Mouse (Mus musculus) liver, postnatal 0 days (tissue): ENCODE results near the gene Siah1a. TPM values are rescaled to one million over a fixed set of nuclear protein-coding genes. Genes with fewer than 3 reads are reported as not detected.

Source experiments
- ATAC-seq: fragments of 200-750 bp; cut with Nextera tagmentation; 2 replicates; pipeline ENCODE4 v1.8.0; 2017; ENCODE audit warnings: mild to moderate bottlenecking, moderate library complexity
- DNase-seq: peaks from one replicate; pipeline ENCODE4 v3.0.0-alpha.2; 2016
- H3K27ac ChIP-seq: fragments of 300-500 bp; sonication (generic); 2 replicates; pipeline ENCODE4 v1.5.1; 2014; ENCODE audit warnings: antibody characterized with exemption, moderate library complexity, mild to moderate bottlenecking, low read depth
- H3K27me3 ChIP-seq: fragments of 300-500 bp; sonication (generic); 2 replicates; pipeline ENCODE4 v1.6.1; 2014; ENCODE audit warnings: low read length, control low read depth, mixed read lengths; ENCODE audit not compliant: insufficient read depth
- H3K36me3 ChIP-seq: fragments of 300-500 bp; sonication (generic); replicated peaks from 2 replicates; pipeline ENCODE4 v1.6.1; 2014; ENCODE audit warnings: mild to moderate bottlenecking, control low read depth, low read length, moderate library complexity, mixed read lengths; ENCODE audit not compliant: insufficient read depth
- H3K4me1 ChIP-seq: fragments of 300-500 bp; sonication (generic); 2 replicates; pipeline ENCODE4 v1.6.1; 2014; ENCODE audit warnings: antibody characterized with exemption, mild to moderate bottlenecking, control low read depth; ENCODE audit not compliant: insufficient read depth
- H3K4me2 ChIP-seq: fragments of 300-500 bp; sonication (generic); 2 replicates; pipeline ENCODE4 v1.6.1; 2014; ENCODE audit warnings: low read depth, mild to moderate bottlenecking, low read length, moderate library complexity, mixed read lengths
- H3K4me3 ChIP-seq: fragments of 300-500 bp; sonication (generic); 2 replicates; pipeline ENCODE4 v1.5.1; 2014; ENCODE audit warnings: low read depth, low read length
- H3K9ac ChIP-seq: fragments of 300-500 bp; sonication (generic); replicated peaks from 2 replicates; pipeline ENCODE4 v1.6.1; 2014; ENCODE audit warnings: mild to moderate bottlenecking, moderate library complexity
- H3K9me3 ChIP-seq: fragments of 300-500 bp; sonication (generic); 2 replicates; pipeline ENCODE4 v1.6.1; 2016; ENCODE audit warnings: mild to moderate bottlenecking, control low read depth, low read length, mixed read lengths
- CTCF ChIP-seq: sonication (generic); IDR thresholded peaks from 2 replicates; pipeline ENCODE4 v1.5.1; 2016; ENCODE audit warnings: antibody characterized with exemption, low read depth
- EP300 ChIP-seq: IDR thresholded peaks from 2 replicates; pipeline ENCODE4 v1.6.1; 2016; ENCODE audit warnings: antibody characterized with exemption, low read depth, mild to moderate bottlenecking
- WGBS: fragments of 180-500 bp; shearing (Covaris S2); extraction: QIAGEN DNeasy Blood & Tissue Kit; methylation state at CpG from one replicate; pipeline ENCODE4 v1.1.7; 2014; ENCODE audit not compliant: insufficient replicate concordance; 5-methylcytosine and 5-hydroxymethylcytosine counted together
- polyA plus RNA-seq: library from polyadenylated mRNA; unstranded; fragments of >200 nt; fragmentation: Nextera tagmentation; extraction: Ambion mirVana; gene quantifications from 2 replicates; pipeline ENCODE4 v1.2.1, GENCODE M21; 2015

Siah1a gene
- polyA plus RNA-seq, 1 experiment from 2014 or later: 11.7 TPM

GRCm38 (mm10) chr8:86728224-86728950, 17.3 kb downstream of the Siah1a start:
- TF ChIP-seq CTCF (no peak), EP300 (no peak)
- Histone ChIP-seq H3K4me2 (no peak overlapping the region), H3K27ac (no peak overlapping the region), H3K9ac (no peak overlapping the region), H3K4me3 (no peak overlapping the region), H3K4me1 (peaks cover 20% of the 10 kb centered on the region), H3K27me3 (no peaks in the 10 kb centered on the region), H3K9me3 (no peaks in the 10 kb centered on the region), H3K36me3 (peaks cover 7% of the 10 kb centered on the region; the same call in 1 of the 2 replicates)
- DNase-seq (no peak), ATAC-seq (no peak)
- WGBS: 68% methylated on average over 19 of the region's 19 CpGs

- Histone ChIP-seq H3K4me1 (peaks cover 20% of the 10 kb centered on the region), H3K4me2 (no peak overlapping the region), H3K4me3 (no peak overlapping the region), H3K27me3 (no peaks in the 10 kb centered on the region), H3K9me3 (no peaks in the 10 kb centered on the region), H3K27ac (no peak overlapping the region), H3K9ac (no peak overlapping the region), H3K36me3 (peaks cover 10% of the 10 kb centered on the region; the same call in 1 of the 2 replicates)
- WGBS: 62% methylated on average over 6 of the region's 6 CpGs
- ATAC-seq (no peak), DNase-seq (no peak)
- TF ChIP-seq EP300 (no peak), CTCF (no peak)
These were observed 18.8 kb downstream of the Siah1a start for GRCm38 (mm10) chr8:86726959-86727358.

DNA sequence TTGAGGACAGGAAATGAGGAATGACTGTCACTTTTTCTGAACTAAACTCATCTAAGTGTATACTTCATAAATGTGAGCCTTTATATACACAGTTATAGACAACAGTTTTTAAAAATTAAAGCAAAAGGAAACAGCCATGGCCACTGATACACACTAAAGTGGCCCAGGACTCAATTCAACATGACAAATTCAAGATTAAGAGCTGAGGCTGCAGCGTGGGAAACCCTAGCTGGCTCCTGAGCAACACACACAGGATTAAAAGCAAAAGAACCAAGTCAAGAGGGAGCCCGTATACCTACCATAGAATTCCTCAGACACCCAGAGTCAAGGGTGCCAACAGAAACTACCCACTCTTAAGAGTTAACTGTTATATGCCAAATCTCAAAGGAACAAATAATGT, 24.2 kb downstream of the Siah1a start:
- DNase-seq (no peak), ATAC-seq (no peak)
- H3K4me1 ChIP-seq: no peaks in the 10 kb centered on the region; the same call in 1 of the 2 replicates
- H3K4me3 ChIP-seq: no peak overlapping the region
- H3K27me3 ChIP-seq: no peaks in the 10 kb centered on the region
- no peaks in the 10 kb centered on the region for H3K9me3 ChIP-seq
- H3K27ac ChIP-seq: no peak overlapping the region
- TF ChIP-seq EP300 (no peak), CTCF (no peak)
- WGBS: 80% methylated on average over 2 of the region's 2 CpGs
- no peak overlapping the region for H3K4me2 ChIP-seq
- H3K36me3 ChIP-seq: peaks cover 38% of the 10 kb centered on the region
- H3K9ac ChIP-seq: no peak overlapping the region

GRCm38 (mm10) chr8:86720756-86721459, 24.8 kb downstream of the Siah1a start:
- Histone ChIP-seq H3K36me3 (peaks cover 41% of the 10 kb centered on the region), H3K27me3 (no peaks in the 10 kb centered on the region), H3K9ac (no peak overlapping the region), H3K4me2 (no peak overlapping the region), H3K4me1 (no peaks in the 10 kb centered on the region), H3K4me3 (no peak overlapping the region), H3K9me3 (no peaks in the 10 kb centered on the region), H3K27ac (no peak overlapping the region)
- DNase-seq (no peak), ATAC-seq (no peak)
- peak; percentile 47 for TF ChIP-seq CTCF
- no peak for TF ChIP-seq EP300
- WGBS: 83% methylated on average over 6 of the region's 6 CpGs

GRCm38 (mm10) chr8:86719368-86719767, 26.4 kb downstream of the Siah1a start:
- no peak overlapping the region for H3K4me3 ChIP-seq
- no peaks in the 10 kb centered on the region for H3K9me3 ChIP-seq
- no peak for ATAC-seq
- H3K4me1 ChIP-seq: no peaks in the 10 kb centered on the region
- no peak for DNase-seq
- no peak for TF ChIP-seq CTCF
- no peak for TF ChIP-seq EP300
- WGBS: 48% methylated on average over 1 of the region's 1 CpGs
- H3K9ac ChIP-seq: no peak overlapping the region
- H3K27ac ChIP-seq: no peak overlapping the region
- H3K27me3 ChIP-seq: no peaks in the 10 kb centered on the region
- peaks cover 51% of the 10 kb centered on the region for H3K36me3 ChIP-seq
- no peak overlapping the region for H3K4me2 ChIP-seq

- H3K4me2 ChIP-seq: no peak overlapping the region
- DNase-seq (no peak), ATAC-seq (no peak)
- no peaks in the 10 kb centered on the region for H3K4me1 ChIP-seq
- H3K4me3 ChIP-seq: no peak overlapping the region
- H3K27me3 ChIP-seq: no peaks in the 10 kb centered on the region
- 79% methylated on average over 2 of the region's 2 CpGs for WGBS
- no peak overlapping the region for H3K9ac ChIP-seq
- H3K36me3 ChIP-seq: peaks cover 54% of the 10 kb centered on the region
- no peak overlapping the region for H3K27ac ChIP-seq
- TF ChIP-seq CTCF (no peak), EP300 (no peak)
- H3K9me3 ChIP-seq: no peaks in the 10 kb centered on the region
These were observed 27.3 kb downstream of the Siah1a start for GRCm38 (mm10) chr8:86718332-86718994.
